Mouse (Mus musculus) stomach, postnatal 0 days (tissue): ENCODE results near the gene Lrp8. TPM values are rescaled to one million over a fixed set of nuclear protein-coding genes. Genes with fewer than 3 reads are reported as not detected.

Experiments used
- ATAC-seq: fragments of 200-750 bp; cut with Nextera tagmentation; 2 replicates; pipeline ENCODE4 v1.8.0; 2017; ENCODE audit not compliant: low FRiP score, low TSS enrichment
- DNase-seq: peaks from one replicate; pipeline ENCODE4 v3.0.0-alpha.2; 2016; ENCODE audit warnings: low spot score
- H3K27ac ChIP-seq: fragments of 300-500 bp; sonication (generic); replicated peaks from 2 replicates; pipeline ENCODE4 v1.5.1; 2014; ENCODE audit warnings: mild to moderate bottlenecking, control low read depth
- H3K27me3 ChIP-seq: fragments of 300-500 bp; sonication (generic); 2 replicates; pipeline ENCODE4 v1.6.1; 2014; ENCODE audit warnings: low read length; ENCODE audit not compliant: control insufficient read depth, insufficient read depth
- H3K36me3 ChIP-seq: fragments of 300-500 bp; sonication (generic); 2 replicates; pipeline ENCODE4 v1.6.1; 2014; ENCODE audit warnings: low read length, mixed read lengths; ENCODE audit not compliant: control insufficient read depth, insufficient read depth
- H3K4me1 ChIP-seq: fragments of 300-500 bp; sonication (generic); replicated peaks from 2 replicates; pipeline ENCODE4 v1.6.1; 2014; ENCODE audit warnings: antibody characterized with exemption; ENCODE audit not compliant: control insufficient read depth, insufficient read depth
- H3K4me2 ChIP-seq: fragments of 300-500 bp; sonication (generic); replicated peaks from 2 replicates; pipeline ENCODE4 v1.6.1; 2014; ENCODE audit warnings: low read depth, mild to moderate bottlenecking, control low read depth, moderate library complexity
- H3K4me3 ChIP-seq: fragments of 300-500 bp; sonication (generic); 2 replicates; pipeline ENCODE4 v1.5.1; 2014; ENCODE audit warnings: low read depth, low read length, control low read depth
- H3K9ac ChIP-seq: fragments of 300-500 bp; sonication (generic); 2 replicates; pipeline ENCODE4 v1.6.1; 2014; ENCODE audit warnings: mild to moderate bottlenecking, low read length, control low read depth, mixed read lengths
- H3K9me3 ChIP-seq: fragments of 300-500 bp; sonication (generic); 2 replicates; pipeline ENCODE4 v1.6.1; 2016; ENCODE audit warnings: low read length; ENCODE audit not compliant: control insufficient read depth
- CTCF ChIP-seq: IDR thresholded peaks from 2 replicates; pipeline ENCODE4 v1.5.1; 2016; ENCODE audit warnings: antibody characterized with exemption, low read depth, mild to moderate bottlenecking, moderate library complexity
- EP300 ChIP-seq: optimal IDR thresholded peaks from 2 replicates; pipeline ENCODE3; 2016; ENCODE audit warnings: antibody characterized with exemption
- WGBS: fragments of 180-500 bp; shearing (Covaris S2); extraction: QIAGEN DNeasy Blood & Tissue Kit; methylation state at CpG from one replicate; pipeline ENCODE4 v1.1.7; 2014; 5-methylcytosine and 5-hydroxymethylcytosine counted together
- polyA plus RNA-seq: library from polyadenylated mRNA; unstranded; fragments of >200 nt; fragmentation: Nextera tagmentation; extraction: Ambion mirVana; gene quantifications from 2 replicates; pipeline ENCODE4 v1.2.1, GENCODE M21; 2015

Lrp8 gene
- polyA plus RNA-seq, 1 experiment from 2014 or later: 0.85 TPM

- Histone ChIP-seq H3K4me2 (no peak overlapping the region), H3K4me3 (no peak overlapping the region), H3K4me1 (no peaks in the 10 kb centered on the region), H3K36me3 (no peaks in the 10 kb centered on the region), H3K9me3 (no peaks in the 10 kb centered on the region), H3K9ac (no peak overlapping the region), H3K27me3 (no peaks in the 10 kb centered on the region), H3K27ac (no peak overlapping the region)
- ATAC-seq: no peak
- TF ChIP-seq EP300: no peak
- WGBS: 90% methylated on average over 7 of the region's 7 CpGs
- DNase-seq: no peak
Measured at GRCm38 (mm10) chr4:107853836-107854235, 51.8 kb downstream of the Lrp8 start.

- Histone ChIP-seq H3K4me3 (no peak overlapping the region), H3K9ac (no peak overlapping the region), H3K36me3 (no peaks in the 10 kb centered on the region), H3K9me3 (no peaks in the 10 kb centered on the region), H3K27ac (no peak overlapping the region), H3K27me3 (no peaks in the 10 kb centered on the region), H3K4me2 (no peak overlapping the region), H3K4me1 (no peaks in the 10 kb centered on the region)
- TF ChIP-seq EP300 (no peak), CTCF (peak; percentile 40)
- DNase-seq (no peak), ATAC-seq (no peak)
- 59% methylated on average over 11 of the region's 11 CpGs for WGBS
Measured at GRCm38 (mm10) chr4:107856958-107857686, 55.1 kb downstream of the Lrp8 start.

- Histone ChIP-seq H3K27me3 (no peaks in the 10 kb centered on the region), H3K9ac (no peak overlapping the region), H3K9me3 (no peaks in the 10 kb centered on the region), H3K4me2 (no peak overlapping the region), H3K27ac (no peak overlapping the region), H3K36me3 (no peaks in the 10 kb centered on the region), H3K4me1 (no peaks in the 10 kb centered on the region), H3K4me3 (no peak overlapping the region)
- no peak for DNase-seq
- no peak for TF ChIP-seq EP300
- no peak for TF ChIP-seq CTCF
- no peak for ATAC-seq
- 86% methylated on average over 7 of the region's 7 CpGs for WGBS
Measured at GRCm38 (mm10) chr4:107858995-107859394, 56.9 kb downstream of the Lrp8 start.

- DNase-seq: no peak
- no peaks in the 10 kb centered on the region for H3K36me3 ChIP-seq
- no peaks in the 10 kb centered on the region for H3K4me1 ChIP-seq
- TF ChIP-seq CTCF: no peak
- no peak for TF ChIP-seq EP300
- ATAC-seq: no peak; the same call in 1 of the 2 replicates
- no peak overlapping the region for H3K4me2 ChIP-seq
- no peaks in the 10 kb centered on the region for H3K9me3 ChIP-seq
- H3K27ac ChIP-seq: no peak overlapping the region
- WGBS: 66% methylated on average over 4 of the region's 4 CpGs
- no peaks in the 10 kb centered on the region for H3K27me3 ChIP-seq
- no peak overlapping the region for H3K4me3 ChIP-seq
- H3K9ac ChIP-seq: no peak overlapping the region
Measured at GRCm38 (mm10) chr4:107864866-107865265, 62.8 kb downstream of the Lrp8 start.

GRCm38 (mm10) chr4:107879254-107880050, 77.4 kb downstream of the Lrp8 start, which contains the start of gene Magoh:
TSS of gene Magoh (plus strand) at chr4:107879755.
- ATAC-seq (peak; percentile 96), DNase-seq (peak; percentile 96)
- H3K9me3 ChIP-seq: no peaks in the 10 kb centered on the region
- H3K4me3 ChIP-seq: peak within 1 kb of the TSS; percentile 84
- TF ChIP-seq EP300: no peak
- no peaks in the 10 kb centered on the region for H3K4me1 ChIP-seq
- WGBS: 2% methylated on average over 48 of the region's 48 CpGs
- H3K4me2 ChIP-seq: peak within 1 kb of the TSS; percentile 77
- peak within 1 kb of the TSS; percentile 94 for H3K9ac ChIP-seq
- peak within 1 kb of the TSS; percentile 80 for H3K27ac ChIP-seq
- no peaks in the 10 kb centered on the region for H3K27me3 ChIP-seq
- peaks cover 10% of the 10 kb centered on the region for H3K36me3 ChIP-seq

DNA sequence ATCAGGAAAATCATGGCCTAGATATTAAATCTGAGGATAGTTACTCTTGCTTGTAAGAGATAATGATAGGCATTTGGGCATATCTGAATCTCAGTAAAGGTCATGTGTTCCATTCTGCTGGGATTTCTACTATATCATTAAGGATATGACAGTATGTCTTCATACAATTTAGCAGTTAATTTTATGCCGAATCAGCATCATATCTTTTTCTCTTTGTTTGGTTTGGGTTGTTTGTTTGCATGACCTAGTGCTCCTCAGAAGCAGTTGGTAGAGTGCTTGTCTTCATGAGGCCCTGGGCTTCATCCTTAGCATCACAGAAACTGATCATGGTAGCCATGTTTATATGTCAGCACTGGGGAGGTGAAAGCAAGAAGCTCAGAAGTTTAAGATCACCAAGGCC, 79.6 kb downstream of the Lrp8 start:
- Histone ChIP-seq H3K9me3 (no peaks in the 10 kb centered on the region), H3K4me1 (no peaks in the 10 kb centered on the region), H3K27me3 (no peaks in the 10 kb centered on the region), H3K36me3 (peaks cover 19% of the 10 kb centered on the region), H3K4me2 (no peak overlapping the region), H3K9ac (no peak overlapping the region), H3K27ac (no peak overlapping the region), H3K4me3 (no peak overlapping the region)
- no peak for ATAC-seq
- TF ChIP-seq EP300 (no peak), CTCF (no peak)
- 82% methylated on average over 1 of the region's 1 CpGs for WGBS
- no peak for DNase-seq
